Comparison of ENCODE assay signal across 8 mouse cellular contexts in the genomic region with DNA sequence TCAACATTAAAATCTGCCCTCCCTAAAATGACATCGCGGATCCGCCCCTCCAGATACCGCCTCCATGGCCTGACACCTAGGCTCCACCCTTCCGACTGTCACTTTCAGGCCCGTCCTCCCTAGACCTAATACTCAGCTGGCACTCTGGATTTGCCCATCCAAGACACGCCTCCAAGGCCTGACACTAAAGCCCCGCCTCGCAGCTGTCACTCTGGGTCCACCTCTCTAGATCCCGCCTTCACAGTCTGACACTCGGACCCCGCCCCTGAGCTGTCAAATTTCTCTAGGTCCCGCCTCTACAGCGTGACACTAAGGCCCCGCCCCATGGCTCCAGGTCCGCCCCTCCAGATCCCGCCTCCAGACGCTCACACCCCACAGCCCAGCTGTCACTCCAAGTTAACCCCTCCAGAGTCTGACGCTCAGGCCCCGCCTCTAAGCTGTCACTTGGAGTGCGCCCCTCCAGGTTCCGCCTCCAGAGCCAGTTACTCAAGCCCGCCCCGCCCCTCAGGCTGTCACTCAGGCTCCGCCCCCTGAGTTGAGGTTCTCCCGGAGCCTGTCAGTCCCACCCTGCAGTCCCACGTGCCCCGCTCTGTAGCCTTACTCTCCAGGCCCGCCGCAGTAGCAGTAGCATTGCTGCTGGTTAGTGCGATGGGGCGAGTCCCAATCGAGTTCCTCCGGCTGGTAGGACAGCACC. TPM values are rescaled to one million over a fixed set of nuclear protein-coding genes. Genes with fewer than 3 reads are reported as not detected.
DNase-seq lines count a peak whose midpoint lies in the region; ATAC-seq and TF ChIP-seq lines count a peak whose summit lies in the region.

No protein-coding gene starts in this region.

- peak overlapping the region; percentile 45 for H3K4me3 ChIP-seq in forebrain, embryonic 10.5 days
- peak overlapping the region; percentile 38 for H3K4me3 ChIP-seq in heart, embryonic 15.5 days
- H3K4me3 ChIP-seq in liver, embryonic 14.5 days (ENCODE audit: insufficient read depth in 1 of 2, low read depth in 2 of 2, low read length in 2 of 2) = peak overlapping the region; percentile 51 to 52
- peak overlapping the region; percentile 7 for H3K4me3 ChIP-seq in neural tube, embryonic 11.5 days (ENCODE audit: low read depth, low read length)
- H3K4me3 ChIP-seq in stomach, postnatal 0 days (ENCODE audit: low read depth, low read length) = peak overlapping the region; percentile 21

- H3K9me3 ChIP-seq in forebrain, embryonic 10.5 days = no peaks in the 10 kb centered on the region
- H3K9me3 ChIP-seq in heart, embryonic 15.5 days (replicated peaks) = no peaks in the 10 kb centered on the region
- H3K9me3 ChIP-seq in liver, embryonic 14.5 days (ENCODE audit: control insufficient read depth, low read length) = no peaks in the 10 kb centered on the region
- H3K9me3 ChIP-seq in neural tube, embryonic 11.5 days (ENCODE audit: control insufficient read depth, low read length) = no peaks in the 10 kb centered on the region
- H3K9me3 ChIP-seq in stomach, postnatal 0 days (ENCODE audit: control insufficient read depth, low read length) = no peaks in the 10 kb centered on the region

- H3K27me3 ChIP-seq in forebrain, embryonic 10.5 days (ENCODE audit: poor library complexity, severe bottlenecking) = peaks cover 30% of the 10 kb centered on the region
- H3K27me3 ChIP-seq in heart, embryonic 15.5 days = no peaks in the 10 kb centered on the region
- H3K27me3 ChIP-seq in liver, embryonic 14.5 days (ENCODE audit: control insufficient read depth, insufficient read depth, low read length) = no peaks in the 10 kb centered on the region
- no peaks in the 10 kb centered on the region for H3K27me3 ChIP-seq in neural tube, embryonic 11.5 days (ENCODE audit: control insufficient read depth, insufficient read depth, low read length)
- H3K27me3 ChIP-seq in stomach, postnatal 0 days (ENCODE audit: control insufficient read depth, insufficient read depth, low read length) = no peaks in the 10 kb centered on the region

- peak; percentile 96 for ATAC-seq in heart, embryonic 15.5 days (replicated peaks; ENCODE audit: insufficient number of reproducible peaks, insufficient read depth, low FRiP score, low read depth)
- peak; percentile 95 for ATAC-seq in liver, embryonic 14.5 days (ENCODE audit: insufficient read depth)
- peak; percentile 97 for ATAC-seq in neural tube, embryonic 11.5 days (ENCODE audit: insufficient read depth, low FRiP score, low TSS enrichment)
- ATAC-seq in stomach, postnatal 0 days (ENCODE audit: low FRiP score, low TSS enrichment) = peak; percentile 97

- TF ChIP-seq EP300 in liver, embryonic 14.5 days (IDR thresholded peaks at IDR 0.05; ENCODE audit: low read depth) = no peak
- no peak for TF ChIP-seq EP300 in stomach, postnatal 0 days (optimal IDR thresholded peaks at IDR 0.05)

- no peak for TF ChIP-seq CTCF in liver, embryonic 14.5 days (IDR thresholded peaks at IDR 0.05; ENCODE audit: low read depth)
- TF ChIP-seq CTCF in stomach, postnatal 0 days (IDR thresholded peaks at IDR 0.05; ENCODE audit: low read depth) = no peak; the same call in 1 of the 2 replicates

- H3K4me1 ChIP-seq in forebrain, embryonic 10.5 days = peaks cover 29% of the 10 kb centered on the region
- H3K4me1 ChIP-seq in heart, embryonic 15.5 days (replicated peaks) = peaks cover 25% of the 10 kb centered on the region
- peaks cover 23 to 24% of the 10 kb centered on the region in 2 experiments for H3K4me1 ChIP-seq in liver, embryonic 14.5 days (replicated peaks; ENCODE audit: control insufficient read depth in 2 of 2, insufficient read depth in 2 of 2, low read length in 1 of 2)
- no peaks in the 10 kb centered on the region for H3K4me1 ChIP-seq in neural tube, embryonic 11.5 days (ENCODE audit: control insufficient read depth, insufficient read depth, low read length)
- no peaks in the 10 kb centered on the region; the same call in none of the 2 replicates for H3K4me1 ChIP-seq in stomach, postnatal 0 days (replicated peaks; ENCODE audit: control insufficient read depth, insufficient read depth)

- H3K4me2 ChIP-seq in heart, embryonic 15.5 days = peak overlapping the region; percentile 65
- peak overlapping the region; percentile 90 for H3K4me2 ChIP-seq in liver, embryonic 14.5 days (ENCODE audit: low read depth)
- peak overlapping the region; percentile 46 for H3K4me2 ChIP-seq in neural tube, embryonic 11.5 days (ENCODE audit: low read depth)
- H3K4me2 ChIP-seq in stomach, postnatal 0 days (replicated peaks; ENCODE audit: low read depth) = peak overlapping the region; percentile 56

- peak overlapping the region; percentile 54; the same call in 1 of the 2 replicates for H3K27ac ChIP-seq in forebrain, embryonic 10.5 days
- peak overlapping the region; percentile 44 for H3K27ac ChIP-seq in heart, embryonic 15.5 days
- H3K27ac ChIP-seq in liver, embryonic 14.5 days = peak overlapping the region; percentile 81
- H3K27ac ChIP-seq in neural tube, embryonic 11.5 days (ENCODE audit: low read depth, low read length) = no peak overlapping the region
- H3K27ac ChIP-seq in stomach, postnatal 0 days (replicated peaks) = peak overlapping the region; percentile 63

- H3K9ac ChIP-seq in heart, embryonic 15.5 days = peak overlapping the region; percentile 22
- H3K9ac ChIP-seq in liver, embryonic 14.5 days (replicated peaks) = peak overlapping the region; percentile 58
- H3K9ac ChIP-seq in neural tube, embryonic 11.5 days (ENCODE audit: low read length) = no peak overlapping the region; the same call in 1 of the 2 replicates
- no peak overlapping the region for H3K9ac ChIP-seq in stomach, postnatal 0 days (ENCODE audit: low read length)

- DNase-seq in CD8-positive naive resting alpha-beta T cell, adult 2 months (ENCODE audit: low read depth in 2 of 2, low spot score in 2 of 2) = peak; percentile 90 to 94
- peak; percentile 99 for DNase-seq in c-Kit-positive CD71-negative TER-119-negative erythroid progenitor cells, embryonic 14.5 days (ENCODE audit: low read depth)
- peak; percentile 98 for DNase-seq in forebrain, embryonic 10.5 days (ENCODE audit: extremely low spot score, low spot score)
- DNase-seq in kidney, postnatal 25 days = peak; percentile 99 to 100
- peak; percentile 99 to 100 (median 100) for DNase-seq in liver, embryonic 14.5 days (ENCODE audit: low read depth in 3 of 3, low spot score in 3 of 3)
- peak; percentile 99 for DNase-seq in neural tube, embryonic 11.5 days (ENCODE audit: low spot score)
- peak; percentile 99 for DNase-seq in stomach, postnatal 0 days (ENCODE audit: low spot score)

- under 1% methylated on average over 34 of the region's 34 CpGs for WGBS in forebrain, embryonic 10.5 days
- WGBS in heart, embryonic 15.5 days = under 1% methylated on average over 34 of the region's 34 CpGs
- under 1% methylated on average over 34 of the region's 34 CpGs for WGBS in liver, embryonic 14.5 days (ENCODE audit: insufficient replicate concordance)
- 0% methylated on average over 34 of the region's 34 CpGs for WGBS in neural tube, embryonic 11.5 days
- 2% methylated on average over 34 of the region's 34 CpGs for WGBS in stomach, postnatal 0 days

- peaks cover 3% of the 10 kb centered on the region; the same call in 1 of the 2 replicates for H3K36me3 ChIP-seq in forebrain, embryonic 10.5 days (replicated peaks)
- 0 out of 2 replicates have a peak, but pooled peaks cover 5% of the 10 kb centered on the region for H3K36me3 ChIP-seq in heart, embryonic 15.5 days
- H3K36me3 ChIP-seq in liver, embryonic 14.5 days (replicated peaks; ENCODE audit: control insufficient read depth, insufficient read depth, low read depth) = no peaks in the 10 kb centered on the region
- H3K36me3 ChIP-seq in neural tube, embryonic 11.5 days (ENCODE audit: control insufficient read depth, insufficient read depth, low read length) = no peaks in the 10 kb centered on the region
- H3K36me3 ChIP-seq in stomach, postnatal 0 days (ENCODE audit: control insufficient read depth, insufficient read depth, low read length) = no peaks in the 10 kb centered on the region

RNA-seq across cellular contexts. Expression of a gene that starts 8.8 kb away (rescaled TPM):
- 2.7 and 3.0 TPM in 2 replicates for polyA plus RNA-seq in forebrain, embryonic 10.5 days (2016; fragmentation: Nextera tagmentation; extraction: Ambion mirVana)
- polyA plus RNA-seq in heart, embryonic 15.5 days (2015; fragmentation: Nextera tagmentation; extraction: Ambion mirVana) = 1.9 and 3.3 TPM in 2 replicates
- polyA plus RNA-seq in liver, embryonic 14.5 days (2012; rRNA removed) = 2.9 and 3.5 TPM in 2 replicates
- polyA plus RNA-seq in liver, embryonic 14.5 days (2014; fragmentation: Nextera tagmentation; extraction: Ambion mirVana) = 2.8 TPM in 2 replicates
- polyA plus RNA-seq in neural tube, embryonic 11.5 days (2014; fragmentation: Nextera tagmentation; extraction: Ambion mirVana) = 1.9 and 2.1 TPM in 2 replicates
- polyA plus RNA-seq in stomach, postnatal 0 days (2015; fragmentation: Nextera tagmentation; extraction: Ambion mirVana) = 3.5 and 3.7 TPM in 2 replicates

RNA-seq across cellular contexts. Expression of a gene that starts 30.2 kb away (rescaled TPM):
- 127 and 135 TPM in 2 replicates for polyA plus RNA-seq in forebrain, embryonic 10.5 days (2016; fragmentation: Nextera tagmentation; extraction: Ambion mirVana)
- polyA plus RNA-seq in heart, embryonic 15.5 days (2015; fragmentation: Nextera tagmentation; extraction: Ambion mirVana) = 45.4 and 52.0 TPM in 2 replicates
- polyA plus RNA-seq in liver, embryonic 14.5 days (2012; rRNA removed) = 23.2 and 36.5 TPM in 2 replicates
- 84.1 and 96.0 TPM in 2 replicates for polyA plus RNA-seq in liver, embryonic 14.5 days (2014; fragmentation: Nextera tagmentation; extraction: Ambion mirVana)
- polyA plus RNA-seq in neural tube, embryonic 11.5 days (2014; fragmentation: Nextera tagmentation; extraction: Ambion mirVana) = 130 and 133 TPM in 2 replicates
- 55.5 and 55.9 TPM in 2 replicates for polyA plus RNA-seq in stomach, postnatal 0 days (2015; fragmentation: Nextera tagmentation; extraction: Ambion mirVana)

RNA-seq across cellular contexts. Expression of a gene that starts 30.8 kb away (rescaled TPM):
- 0.06 and 0.26 TPM in 2 replicates for polyA plus RNA-seq in forebrain, embryonic 10.5 days (2016; fragmentation: Nextera tagmentation; extraction: Ambion mirVana)
- 0.14 and 0.16 TPM in 2 replicates for polyA plus RNA-seq in heart, embryonic 15.5 days (2015; fragmentation: Nextera tagmentation; extraction: Ambion mirVana)
- polyA plus RNA-seq in liver, embryonic 14.5 days (2012; rRNA removed) = 2.6 and 4.0 TPM in 2 replicates
- polyA plus RNA-seq in liver, embryonic 14.5 days (2014; fragmentation: Nextera tagmentation; extraction: Ambion mirVana) = 4.0 and 4.4 TPM in 2 replicates
- not detected in 2 replicates for polyA plus RNA-seq in neural tube, embryonic 11.5 days (2014; fragmentation: Nextera tagmentation; extraction: Ambion mirVana)
- 0.55 and 0.81 TPM in 2 replicates for polyA plus RNA-seq in stomach, postnatal 0 days (2015; fragmentation: Nextera tagmentation; extraction: Ambion mirVana)

RNA-seq across cellular contexts. Expression of a gene that starts 56.6 kb away (rescaled TPM):
- 0.07 and 0.31 TPM in 2 replicates for polyA plus RNA-seq in forebrain, embryonic 10.5 days (2016; fragmentation: Nextera tagmentation; extraction: Ambion mirVana)
- polyA plus RNA-seq in heart, embryonic 15.5 days (2015; fragmentation: Nextera tagmentation; extraction: Ambion mirVana) = 1.4 and 4.3 TPM in 2 replicates
- polyA plus RNA-seq in liver, embryonic 14.5 days (2012; rRNA removed) = 0.07 and 0.12 TPM in 2 replicates
- polyA plus RNA-seq in liver, embryonic 14.5 days (2014; fragmentation: Nextera tagmentation; extraction: Ambion mirVana) = 0.32 TPM in 1 of 2 replicates, not detected in the other
- polyA plus RNA-seq in neural tube, embryonic 11.5 days (2014; fragmentation: Nextera tagmentation; extraction: Ambion mirVana) = 0.23 TPM in 1 of 2 replicates, not detected in the other
- 1.7 and 2.2 TPM in 2 replicates for polyA plus RNA-seq in stomach, postnatal 0 days (2015; fragmentation: Nextera tagmentation; extraction: Ambion mirVana)

Comparison
In these comparisons a context has a peak if more than half of its experiments do, and no peak if none do; other contexts are left out.
1. H3K9ac ChIP-seq: peak in heart, embryonic 15.5 days (single experiment) and liver, embryonic 14.5 days (single experiment); none in neural tube, embryonic 11.5 days (single experiment) and stomach, postnatal 0 days (single experiment).
2. Peak in every context shown above with its lines, with median percentiles within 50 percentile points of each other: DNase-seq, H3K4me3 ChIP-seq, ATAC-seq and H3K4me2 ChIP-seq.